Mouse (Mus musculus) thymus, adult 2 months (tissue): ENCODE results near the gene BC037034.

Source experiments
- CTCF ChIP-seq: fragments of 200-500 bp; IDR thresholded peaks from 2 replicates; pipeline ENCODE4 v1.5.1; 2012; ENCODE audit warnings: mild to moderate bottlenecking, control low read depth, low read length, moderate library complexity, borderline replicate concordance; ENCODE audit not compliant: control insufficient read depth, poor library complexity, insufficient read depth; ENCODE audit errors: extremely low read depth
- POLR2A ChIP-seq: fragments of 200-500 bp; IDR thresholded peaks from 2 replicates; pipeline ENCODE4 v1.6.1; 2012; ENCODE audit warnings: mild to moderate bottlenecking, low read length, control low read depth, moderate library complexity; ENCODE audit not compliant: control insufficient read depth, poor library complexity, insufficient read depth; ENCODE audit errors: extremely low read depth

GRCm38 (mm10) chr5:138253061-138253460 is 10.8 kb downstream of the BC037034 start:
- no peak for TF ChIP-seq CTCF
- no peak for TF ChIP-seq POLR2A
